Mouse (Mus musculus): ENCODE data around the gene Gm4871. TPM values are rescaled to one million over a fixed set of nuclear protein-coding genes. Genes with fewer than 3 reads are reported as not detected.

The Gm4871 gene
- polyA plus RNA-seq, 1 experiment from 2014 or later, result not detected

DNA sequence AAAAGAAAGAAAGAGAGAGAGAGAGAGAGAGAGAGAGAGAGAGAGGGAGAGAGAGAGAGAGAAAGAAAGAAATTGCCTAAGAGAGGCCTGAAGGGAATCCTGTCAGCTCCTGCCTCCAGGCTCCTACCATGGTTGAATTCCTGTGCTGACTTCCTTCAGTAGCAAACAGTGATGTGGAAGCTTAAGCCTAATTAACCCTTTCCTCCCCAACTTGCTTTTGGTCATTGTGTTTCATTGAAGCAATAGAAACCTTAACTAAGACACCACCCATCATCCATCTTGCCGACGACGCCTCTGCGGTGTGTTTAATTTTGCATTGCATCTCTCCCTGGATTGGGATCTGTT lies 43.5 kb downstream of the Gm4871 start:
- Histone ChIP-seq H3K4me1 (no peaks in the 10 kb centered on the region), H3K27me3 (no peaks in the 10 kb centered on the region), H3K9ac (replicated peaks) (no peak overlapping the region), H3K4me3 (no peak overlapping the region), H3K36me3 (no peaks in the 10 kb centered on the region), H3K27ac (replicated peaks) (no peak overlapping the region), H3K9me3 (peaks cover 6% of the 10 kb centered on the region; the same call in 1 of the 2 replicates), H3K4me2 (replicated peaks) (no peak overlapping the region)
- WGBS, result 92% methylated on average over 4 of the region's 4 CpGs
- no peak for ATAC-seq (ENCODE audit: low FRiP score, low read depth)

DNA sequence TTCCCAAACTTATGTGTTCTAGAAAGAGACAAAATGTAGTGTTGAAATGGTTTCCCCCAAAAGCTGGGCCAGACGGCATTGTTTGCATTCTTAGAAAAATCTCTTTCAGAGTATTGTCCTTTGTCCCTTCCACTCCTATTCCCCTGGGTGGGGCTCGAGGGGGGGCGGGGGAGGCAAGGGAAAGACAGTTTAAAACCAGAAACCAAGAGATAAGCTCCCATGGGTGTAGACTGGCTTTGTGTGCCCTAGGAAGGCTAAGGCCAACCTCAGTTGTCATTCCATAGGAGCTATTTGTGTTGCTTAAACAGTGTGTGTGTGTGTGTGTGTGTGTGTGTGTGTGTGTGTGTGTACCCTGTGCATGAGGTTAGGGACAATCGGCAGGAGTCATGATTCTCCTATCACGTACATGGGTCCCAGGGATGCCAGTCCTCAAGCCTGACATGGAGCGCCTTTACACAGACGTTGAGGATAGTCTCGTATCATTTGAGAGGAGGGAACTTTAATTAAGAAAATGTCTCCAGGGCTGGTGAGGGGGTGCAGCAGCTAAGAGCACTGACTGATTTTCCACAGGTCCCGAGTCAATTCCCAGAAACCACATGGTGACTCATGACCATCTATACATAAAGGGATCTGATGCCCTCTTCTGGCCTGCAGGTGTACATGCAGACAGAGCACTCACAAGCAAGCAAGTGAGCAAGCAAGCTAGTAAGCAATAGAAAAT lies 44.1 kb downstream of the Gm4871 start:
- H3K4me3 ChIP-seq, result no peak overlapping the region
- no peak overlapping the region for H3K27ac ChIP-seq (replicated peaks)
- no peak overlapping the region for H3K9ac ChIP-seq (replicated peaks)
- no peaks in the 10 kb centered on the region for H3K27me3 ChIP-seq
- H3K4me1 ChIP-seq, result no peaks in the 10 kb centered on the region
- 0 out of 2 replicates have a peak, but pooled peaks have one; percentile 38 for ATAC-seq (ENCODE audit: low FRiP score, low read depth)
- no peaks in the 10 kb centered on the region for H3K36me3 ChIP-seq
- H3K4me2 ChIP-seq (replicated peaks), result no peak overlapping the region
- H3K9me3 ChIP-seq, result peaks cover 6% of the 10 kb centered on the region; the same call in 1 of the 2 replicates
- WGBS, result 52% methylated on average over 9 of the region's 9 CpGs

DNA sequence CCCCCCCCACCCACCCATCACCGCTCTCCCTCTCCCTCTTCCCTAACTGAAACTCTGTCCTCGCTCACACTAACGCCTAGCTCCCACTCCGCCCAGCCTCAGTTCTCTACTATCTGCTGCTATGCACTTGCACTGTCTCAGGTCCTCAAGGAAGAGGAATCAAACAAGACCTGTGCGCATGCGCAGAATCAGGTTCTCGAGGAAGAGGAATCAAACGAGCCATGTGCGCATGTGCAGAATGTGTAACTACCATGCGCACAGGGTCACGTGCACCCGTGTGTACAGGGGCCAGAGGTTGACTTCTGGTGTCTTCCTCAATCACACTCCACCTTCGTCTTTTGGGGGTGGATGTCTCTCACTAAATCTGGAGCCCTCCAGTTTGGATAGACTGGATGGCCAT lies 45.0 kb downstream of the Gm4871 start:
- Histone ChIP-seq H3K4me3 (no peak overlapping the region), H3K27me3 (no peaks in the 10 kb centered on the region), H3K27ac (replicated peaks) (no peak overlapping the region), H3K9ac (replicated peaks) (no peak overlapping the region), H3K4me2 (replicated peaks) (no peak overlapping the region), H3K36me3 (no peaks in the 10 kb centered on the region), H3K9me3 (peaks cover 13% of the 10 kb centered on the region; the same call in 1 of the 2 replicates), H3K4me1 (no peaks in the 10 kb centered on the region)
- WGBS, result 97% methylated on average over 13 of the region's 13 CpGs
- ATAC-seq (ENCODE audit: low FRiP score, low read depth), result no peak

DNA sequence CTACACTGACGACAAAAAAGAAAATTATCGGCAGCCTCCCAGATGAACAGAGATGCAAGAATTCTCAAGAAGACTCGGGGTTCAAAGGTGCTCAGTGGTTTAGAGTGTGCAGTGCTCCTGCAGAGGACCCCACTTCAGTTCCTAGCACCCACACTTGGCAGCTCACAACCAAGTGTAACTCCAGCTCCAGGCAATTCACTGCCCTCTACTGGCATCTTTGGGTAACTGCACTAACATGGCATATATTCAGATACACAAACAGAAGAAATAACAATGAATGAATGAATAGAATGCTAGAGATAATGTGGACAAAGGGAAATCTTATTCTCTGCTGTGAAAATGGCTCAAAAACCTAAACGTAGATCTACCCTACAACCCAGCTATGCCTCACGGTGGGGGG lies 47.7 kb downstream of the Gm4871 start:
- Histone ChIP-seq H3K4me3 (no peak overlapping the region), H3K9me3 (peaks cover 13% of the 10 kb centered on the region; the same call in 1 of the 2 replicates), H3K27ac (replicated peaks) (no peak overlapping the region), H3K27me3 (no peaks in the 10 kb centered on the region), H3K9ac (replicated peaks) (no peak overlapping the region), H3K36me3 (no peaks in the 10 kb centered on the region), H3K4me1 (no peaks in the 10 kb centered on the region), H3K4me2 (replicated peaks) (no peak overlapping the region)
- WGBS, result 94% methylated on average over 5 of the region's 5 CpGs
- ATAC-seq (ENCODE audit: low FRiP score, low read depth), result no peak

DNA sequence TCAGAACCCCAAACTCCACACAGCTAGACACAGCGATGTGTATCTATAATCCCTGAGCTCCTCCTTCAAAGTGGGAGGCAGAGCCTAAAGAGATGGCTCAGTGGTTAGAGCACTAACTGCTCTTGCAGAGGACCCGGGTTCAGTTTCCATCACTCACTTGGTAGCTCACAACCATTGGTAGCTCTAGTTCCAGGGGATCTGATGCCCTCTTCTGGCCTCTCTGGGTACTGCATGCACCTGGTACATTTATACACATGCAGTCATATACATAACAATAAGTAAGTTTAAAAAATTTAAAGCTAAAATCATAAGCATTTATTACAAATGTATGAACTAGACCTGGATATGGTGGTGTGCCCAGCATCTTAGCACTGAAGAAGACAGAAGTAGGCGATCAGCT lies 49.3 kb downstream of the Gm4871 start:
- WGBS, result 93% methylated on average over 3 of the region's 3 CpGs
- no peak for ATAC-seq (ENCODE audit: low FRiP score, low read depth)

More for the DNA sequence above, 49.3 kb downstream of the Gm4871 start:
- H3K4me1 ChIP-seq, result no peaks in the 10 kb centered on the region
- no peaks in the 10 kb centered on the region for H3K27me3 ChIP-seq
- H3K9ac ChIP-seq (replicated peaks), result no peak overlapping the region
- H3K4me3 ChIP-seq, result no peak overlapping the region
- H3K9me3 ChIP-seq, result peaks cover 13% of the 10 kb centered on the region; the same call in 1 of the 2 replicates
- H3K4me2 ChIP-seq (replicated peaks), result no peak overlapping the region
- H3K36me3 ChIP-seq, result no peaks in the 10 kb centered on the region
- no peak overlapping the region for H3K27ac ChIP-seq (replicated peaks)

Other genes with a start within 250 kb of the Gm4871 start
- gene Smurf1, start 66.9 kb downstream of the Gm4871 start, polyA plus RNA-seq (2016; fragmentation: Nextera tagmentation; extraction: Ambion mirVana), result 28.3 and 31.8 TPM in 2 replicates
- gene 1700018F24Rik, start 10.2 kb upstream of the Gm4871 start, polyA plus RNA-seq (2016; fragmentation: Nextera tagmentation; extraction: Ambion mirVana), result not detected in 2 replicates
- 176 and 186 TPM in 2 replicates for gene Arpc1a, start 51.1 kb upstream of the Gm4871 start, polyA plus RNA-seq (2016; fragmentation: Nextera tagmentation; extraction: Ambion mirVana)
- not detected in 2 replicates for gene Kpna7, start 51.3 kb upstream of the Gm4871 start, polyA plus RNA-seq (2016; fragmentation: Nextera tagmentation; extraction: Ambion mirVana)
- 69.2 and 82.3 TPM in 2 replicates for gene Arpc1b, start 81.5 kb upstream of the Gm4871 start, polyA plus RNA-seq (2016; fragmentation: Nextera tagmentation; extraction: Ambion mirVana)
- gene Pdap1, start 107.5 kb upstream of the Gm4871 start, polyA plus RNA-seq (2016; fragmentation: Nextera tagmentation; extraction: Ambion mirVana), result 131 and 138 TPM in 2 replicates
- 228 and 230 TPM in 2 replicates for gene Bud31, start 107.6 kb upstream of the Gm4871 start, polyA plus RNA-seq (2016; fragmentation: Nextera tagmentation; extraction: Ambion mirVana)
- gene Ptcd1, start 134.4 kb upstream of the Gm4871 start, polyA plus RNA-seq (2016; fragmentation: Nextera tagmentation; extraction: Ambion mirVana), result 22.7 and 23.3 TPM in 2 replicates
- gene Cpsf4, start 134.5 kb upstream of the Gm4871 start, polyA plus RNA-seq (2016; fragmentation: Nextera tagmentation; extraction: Ambion mirVana), result 65.1 and 65.4 TPM in 2 replicates
- gene Atp5j2, start 159.3 kb upstream of the Gm4871 start, polyA plus RNA-seq (2016; fragmentation: Nextera tagmentation; extraction: Ambion mirVana), result 525 and 533 TPM in 2 replicates
- 10.9 TPM in 2 replicates for gene Zkscan14, start 169.1 kb upstream of the Gm4871 start, polyA plus RNA-seq (2016; fragmentation: Nextera tagmentation; extraction: Ambion mirVana)
- 21.0 and 21.1 TPM in 2 replicates for gene Zkscan5, start 171.8 kb upstream of the Gm4871 start, polyA plus RNA-seq (2016; fragmentation: Nextera tagmentation; extraction: Ambion mirVana)
- 43.4 and 45.9 TPM in 2 replicates for gene Zfp655, start 199.0 kb upstream of the Gm4871 start, polyA plus RNA-seq (2016; fragmentation: Nextera tagmentation; extraction: Ambion mirVana)
- 0.71 and 1.1 TPM in 2 replicates for gene Zscan25, start 247.7 kb upstream of the Gm4871 start, polyA plus RNA-seq (2016; fragmentation: Nextera tagmentation; extraction: Ambion mirVana)